Mouse (Mus musculus) liver, embryonic 14.5 days (tissue): ENCODE data around the gene Olfr862.

Experiments used
- CTCF ChIP-seq: IDR thresholded peaks from 2 replicates; pipeline ENCODE4 v1.5.1; 2016; ENCODE audit warnings: antibody characterized with exemption, low read depth, control low read depth
- EP300 ChIP-seq: IDR thresholded peaks from 2 replicates; pipeline ENCODE4 v1.6.1; 2016; ENCODE audit warnings: antibody characterized with exemption, low read depth

GRCm38 (mm10) chr9:19916565-19916964 is 28.8 kb upstream of the Olfr862 start, which contains the start of gene Olfr77:
- no peak for TF ChIP-seq EP300
- TF ChIP-seq CTCF = no peak
